Mouse (Mus musculus) ovary, postnatal 14 days (tissue): Measurements from ENCODE around the gene Rab3d.
"Not testable (repeated sequence)": the region's sequence is repeated elsewhere in the genome, so short reads cannot be mapped to it uniquely, and the experiment has no call there.

Source experiments
- DNase-seq: peaks from one replicate; pipeline ENCODE4 v3.0.0; 2022; ENCODE audit warnings: low spot score

Rab3d gene

DNA sequence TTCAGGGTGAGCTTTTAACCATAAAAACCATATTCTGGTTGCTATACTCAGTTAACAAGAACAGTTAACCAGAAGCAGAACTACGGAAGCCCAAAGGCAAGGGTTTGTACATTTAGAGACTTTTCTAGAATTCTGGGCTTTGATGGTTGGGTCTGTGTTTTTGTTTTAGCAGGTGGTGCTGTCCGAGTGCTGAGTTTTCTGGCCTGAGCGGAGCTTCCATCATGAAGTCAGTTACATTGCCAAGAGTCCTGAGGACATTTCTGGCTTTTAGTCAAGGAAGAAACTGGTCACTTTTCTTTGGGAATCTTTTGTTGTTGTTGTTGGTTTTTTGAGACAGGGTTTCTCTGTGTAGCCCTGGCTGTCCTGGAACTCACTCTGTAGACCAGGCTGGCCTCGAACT lies 14.0 kb downstream of the Rab3d start:
- DNase-seq: no peak

DNA sequence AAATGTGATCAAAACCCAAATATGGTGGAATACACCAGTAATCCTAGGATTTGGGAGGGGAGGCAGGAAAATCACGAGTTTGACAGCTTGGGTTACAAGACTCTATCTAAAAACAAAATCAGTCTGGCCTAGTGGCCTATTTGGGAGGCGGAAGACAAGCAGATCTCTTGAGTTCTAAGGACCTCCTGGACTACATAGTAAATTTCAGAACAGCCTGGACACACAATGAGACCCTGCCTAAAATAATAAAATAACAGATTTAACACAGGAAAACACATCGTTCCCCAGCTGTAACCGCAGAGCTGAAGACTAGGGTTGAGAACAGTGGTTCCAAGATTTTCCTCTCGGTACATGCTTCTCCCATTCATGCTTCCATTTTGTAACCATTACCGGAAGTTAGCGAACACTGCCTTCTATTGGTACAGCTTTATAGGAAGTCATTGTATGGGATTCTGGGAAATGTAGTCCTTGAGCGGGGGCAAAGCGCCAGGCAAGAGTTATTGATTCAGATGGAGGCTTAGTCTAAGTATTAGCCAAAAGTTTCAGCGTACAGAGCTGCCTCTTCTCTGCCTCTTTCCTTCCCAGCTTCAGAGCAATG lies 16.7 kb downstream of the Rab3d start:
- DNase-seq: peak; percentile 27

GRCm38 (mm10) chr9:21889229-21889628 lies 28.8 kb downstream of the Rab3d start:
- no peak for DNase-seq

DNA sequence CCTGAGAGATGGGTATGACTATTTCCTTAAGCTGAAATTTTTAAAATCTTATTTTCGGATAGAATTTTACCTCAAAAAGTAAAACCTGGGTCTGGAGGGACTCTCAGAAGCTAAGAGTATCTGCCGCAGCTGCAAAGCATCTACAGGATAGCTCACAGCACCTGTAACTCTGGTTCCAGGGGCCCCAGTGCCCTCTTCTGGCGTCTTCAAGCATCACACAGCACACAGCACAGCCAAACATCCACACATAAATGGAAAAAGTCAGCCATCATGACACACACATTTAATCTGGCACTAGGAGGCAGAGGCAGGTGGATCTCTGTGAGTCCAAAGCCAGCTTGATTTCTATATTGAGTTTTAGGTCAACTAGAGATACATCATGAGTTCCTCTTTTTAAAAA lies 41.4 kb downstream of the Rab3d start:
- no peak for DNase-seq

- no peak for DNase-seq
Observed at GRCm38 (mm10) chr9:21872204-21872603, 45.8 kb downstream of the Rab3d start.

DNA sequence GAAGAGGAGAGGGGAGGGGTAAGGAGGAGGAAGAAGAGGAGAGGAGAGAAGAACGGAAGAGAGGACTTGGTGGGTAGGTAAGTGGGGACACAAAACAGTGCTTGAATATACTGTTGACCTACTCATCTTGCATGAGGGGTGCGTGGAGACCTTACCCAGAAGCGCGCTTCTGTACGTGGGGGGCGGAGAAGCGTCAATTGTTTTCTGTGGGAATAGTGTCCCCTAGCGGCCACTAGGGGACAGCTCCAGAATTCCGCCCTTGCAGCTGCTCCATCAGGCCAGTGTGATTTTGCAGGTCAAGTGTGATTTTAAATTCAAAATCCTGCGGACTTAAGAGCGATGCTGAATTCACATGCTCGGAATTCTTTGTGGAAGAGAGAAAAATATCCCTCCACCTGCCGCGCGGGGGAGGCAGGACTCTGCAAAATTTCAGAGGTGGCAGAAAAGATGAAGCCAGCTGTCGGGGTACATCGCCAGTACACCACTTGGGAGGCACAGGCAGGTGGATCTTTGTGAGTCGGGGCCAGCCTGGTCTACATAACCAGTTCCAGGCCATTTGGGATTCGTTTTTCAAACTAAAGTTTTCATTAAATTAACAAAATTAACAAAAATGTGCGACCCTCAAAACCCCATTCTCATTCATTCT lies 47.0 kb downstream of the Rab3d start:
- peak; percentile 45 for DNase-seq

DNA sequence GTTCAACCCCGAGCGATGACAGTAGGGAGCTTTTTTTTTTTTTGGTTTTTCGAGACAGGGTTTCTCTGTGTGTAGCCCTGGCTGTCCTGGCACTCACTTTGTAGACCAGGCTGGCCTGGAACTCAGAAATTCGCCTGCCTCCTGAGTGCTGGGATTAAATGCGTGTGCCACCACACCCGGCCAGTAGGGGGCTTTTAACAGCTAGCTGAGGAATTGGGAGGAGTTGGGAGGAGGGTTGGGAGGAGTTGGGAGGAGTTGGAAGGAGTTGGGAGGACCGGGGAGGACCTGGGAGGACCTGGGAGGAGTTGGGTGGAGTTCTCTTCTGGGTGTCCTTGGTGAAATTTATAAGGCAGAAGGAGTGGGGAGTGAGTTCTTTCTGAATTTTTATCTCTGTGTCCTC lies 48.7 kb downstream of the Rab3d start:
- peak; percentile 46 for DNase-seq

DNA sequence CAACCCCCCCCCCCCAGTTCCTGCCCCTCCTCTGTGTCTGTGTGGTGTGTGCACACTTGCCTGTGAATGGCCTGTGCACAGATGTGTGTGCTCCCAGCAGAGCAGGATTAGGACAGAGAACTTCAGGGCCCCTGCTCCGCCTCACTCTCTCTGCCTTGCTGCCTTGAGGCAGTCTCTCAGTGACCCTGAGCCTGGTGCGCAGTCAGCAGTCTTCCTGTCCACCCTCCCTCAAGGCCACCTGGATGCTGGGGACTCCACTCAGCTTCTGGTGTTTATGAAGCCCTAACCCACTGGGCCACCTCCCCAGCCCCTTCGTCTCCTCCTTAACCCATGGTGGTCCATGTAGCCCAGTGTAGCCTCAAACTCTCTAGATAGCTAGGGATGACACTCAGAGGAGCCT lies 50.3 kb downstream of the Rab3d start:
- no peak for DNase-seq

GRCm38 (mm10) chr9:21866641-21867040 lies 51.4 kb downstream of the Rab3d start:
- DNase-seq: no peak

DNA sequence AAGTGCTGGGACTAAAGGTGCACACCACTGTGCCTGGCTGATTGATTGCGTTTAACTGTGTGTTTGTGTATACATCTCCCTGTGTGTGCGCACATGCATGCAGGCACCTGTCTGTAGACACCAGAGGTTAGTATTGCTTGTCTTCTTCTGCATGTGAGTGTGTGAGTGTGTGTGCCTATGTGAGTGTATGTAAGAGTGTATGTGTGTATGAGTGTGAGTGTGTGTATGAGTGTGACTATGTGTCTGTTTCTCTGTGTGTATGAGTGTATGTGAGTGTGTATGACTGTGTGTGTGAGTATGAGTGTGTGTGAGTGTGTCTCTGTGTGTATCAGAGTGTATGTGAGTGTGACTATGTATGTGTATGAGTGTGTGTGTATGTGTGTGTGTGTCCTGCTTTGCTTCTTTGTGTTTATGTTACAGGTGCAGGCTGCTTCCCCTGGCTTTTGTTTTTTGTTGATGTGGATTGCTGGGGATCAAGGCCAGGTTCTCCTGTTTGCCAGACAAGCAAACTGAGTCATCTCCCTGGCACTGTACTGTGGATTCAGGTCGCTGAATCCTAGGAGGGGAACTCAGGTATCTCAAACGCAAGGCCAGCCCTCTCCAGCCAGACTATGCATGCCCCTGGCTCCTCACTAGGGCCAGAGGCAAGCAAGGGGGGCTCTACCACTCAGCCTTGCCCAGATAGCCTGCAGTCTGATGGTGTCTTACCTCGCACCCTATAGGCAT lies 52.2 kb downstream of the Rab3d start:
- DNase-seq: no peak

DNA sequence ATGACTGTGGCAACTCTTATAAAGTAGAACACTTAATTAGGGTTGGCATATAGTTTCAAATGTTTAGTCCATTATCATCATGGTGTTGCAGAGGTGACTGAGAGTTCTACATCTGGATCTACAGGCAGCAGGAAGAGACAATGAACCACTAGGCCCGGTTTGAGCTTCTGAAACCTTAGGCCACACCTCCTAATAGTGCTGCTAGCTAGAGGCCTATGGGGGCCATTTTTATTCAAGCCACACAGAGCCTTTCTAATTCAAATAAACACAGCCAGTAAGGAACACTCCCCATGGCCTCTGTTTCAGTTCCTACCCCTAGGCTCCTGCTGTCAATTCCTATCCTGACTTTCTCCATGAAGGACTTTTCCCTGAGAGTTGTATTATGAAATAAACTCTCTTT lies 55.8 kb downstream of the Rab3d start:
- DNase-seq: no peak

DNA sequence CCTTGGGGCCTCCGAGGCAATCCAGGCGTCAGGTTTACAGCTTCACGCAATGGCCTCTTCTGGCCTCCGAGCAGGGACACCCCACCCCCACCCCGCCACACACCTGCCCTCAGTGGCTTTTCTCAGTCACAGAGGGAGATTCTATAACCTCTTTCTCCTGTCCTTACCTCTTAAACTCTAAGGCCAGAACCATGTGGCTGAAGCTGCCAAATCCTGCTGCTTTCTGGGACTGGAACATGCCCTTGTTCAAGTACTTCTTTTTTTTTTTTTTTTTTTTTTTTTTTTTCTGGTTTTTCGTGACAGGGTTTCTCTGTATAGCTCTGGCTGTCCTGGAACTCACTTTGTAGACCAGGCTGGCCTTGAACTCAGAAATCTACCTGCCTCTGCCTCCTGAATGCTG lies 57.6 kb downstream of the Rab3d start:
- DNase-seq: not testable (repeated sequence)

DNA sequence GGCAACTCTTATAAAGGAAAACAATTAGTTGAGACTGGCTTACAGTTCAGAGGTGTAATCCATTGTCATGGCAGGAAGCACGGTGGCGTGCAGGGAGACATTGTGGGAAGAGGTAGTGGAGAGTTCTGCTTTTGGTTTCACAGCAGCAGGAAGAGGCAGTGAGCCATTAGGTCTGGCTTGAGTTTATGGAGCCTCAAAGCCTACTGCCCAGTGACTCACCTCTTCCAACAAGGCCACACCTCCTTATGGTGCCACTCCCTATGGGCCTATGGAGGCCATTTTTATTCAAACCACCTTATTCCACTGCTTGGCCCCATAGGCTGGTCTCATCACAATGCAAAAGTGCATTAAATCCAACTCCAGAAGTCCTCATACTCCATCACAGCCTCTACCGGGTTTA lies 58.4 kb downstream of the Rab3d start:
- no peak for DNase-seq

GRCm38 (mm10) chr9:21858084-21858483 lies 59.9 kb downstream of the Rab3d start:
- DNase-seq: no peak

DNA sequence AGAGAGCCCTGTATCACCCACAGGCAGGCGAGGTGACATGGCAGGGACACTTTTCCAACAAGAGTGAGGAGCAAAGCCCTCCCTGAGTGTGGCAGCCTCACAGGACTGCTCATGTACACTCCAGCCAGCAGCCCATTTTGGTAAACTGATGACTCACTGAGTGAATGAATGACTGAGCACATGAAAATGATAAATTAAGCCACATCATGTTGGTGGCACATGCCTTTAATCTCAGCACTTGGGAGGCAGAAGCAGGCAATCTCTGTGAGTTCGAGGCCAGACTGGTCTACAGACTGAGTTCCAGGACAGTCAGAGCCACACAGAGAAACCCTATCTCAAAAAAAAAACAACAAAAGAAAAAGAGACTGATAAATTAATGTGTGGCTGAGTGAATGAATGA lies 60.5 kb downstream of the Rab3d start:
- DNase-seq: no peak
